Mouse (Mus musculus) left cerebral cortex, adult 11 months (tissue): ENCODE data around the gene Sae1.
"Not testable (repeated sequence)": the region's sequence is repeated elsewhere in the genome, so short reads cannot be mapped to it uniquely, and the experiment has no call there.

ENCODE experiments used
- DNase-seq: peaks from one replicate; pipeline ENCODE4 v3.0.0; 2022; ENCODE audit warnings: low spot score

Sae1 gene

DNA sequence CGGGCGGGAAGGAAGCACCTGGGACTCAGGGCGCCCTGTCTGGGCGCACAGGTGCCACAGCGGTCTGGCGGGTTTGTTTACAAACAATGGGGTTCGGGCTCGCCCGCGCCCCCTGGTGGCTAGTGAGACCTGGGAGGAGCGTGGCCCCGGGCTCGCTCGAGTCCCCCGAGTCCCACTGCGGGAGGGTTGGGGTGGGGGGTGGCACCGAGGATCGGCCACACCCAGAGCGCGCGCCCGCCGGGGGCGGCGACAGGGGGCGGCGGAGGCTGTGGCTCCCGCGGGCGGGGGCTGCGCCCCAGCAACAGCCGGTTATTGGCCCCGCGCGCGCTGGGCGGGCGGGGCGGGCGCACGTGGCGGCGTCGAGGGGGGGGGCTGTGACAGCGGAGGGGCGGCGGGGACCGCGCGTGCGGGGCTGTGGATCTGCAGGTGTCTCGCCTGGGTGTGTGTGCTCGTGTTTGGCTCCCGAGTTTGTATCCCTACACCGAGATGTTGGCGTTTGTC lies 77.5 kb downstream of the Sae1 start:
- DNase-seq = no peak

DNA sequence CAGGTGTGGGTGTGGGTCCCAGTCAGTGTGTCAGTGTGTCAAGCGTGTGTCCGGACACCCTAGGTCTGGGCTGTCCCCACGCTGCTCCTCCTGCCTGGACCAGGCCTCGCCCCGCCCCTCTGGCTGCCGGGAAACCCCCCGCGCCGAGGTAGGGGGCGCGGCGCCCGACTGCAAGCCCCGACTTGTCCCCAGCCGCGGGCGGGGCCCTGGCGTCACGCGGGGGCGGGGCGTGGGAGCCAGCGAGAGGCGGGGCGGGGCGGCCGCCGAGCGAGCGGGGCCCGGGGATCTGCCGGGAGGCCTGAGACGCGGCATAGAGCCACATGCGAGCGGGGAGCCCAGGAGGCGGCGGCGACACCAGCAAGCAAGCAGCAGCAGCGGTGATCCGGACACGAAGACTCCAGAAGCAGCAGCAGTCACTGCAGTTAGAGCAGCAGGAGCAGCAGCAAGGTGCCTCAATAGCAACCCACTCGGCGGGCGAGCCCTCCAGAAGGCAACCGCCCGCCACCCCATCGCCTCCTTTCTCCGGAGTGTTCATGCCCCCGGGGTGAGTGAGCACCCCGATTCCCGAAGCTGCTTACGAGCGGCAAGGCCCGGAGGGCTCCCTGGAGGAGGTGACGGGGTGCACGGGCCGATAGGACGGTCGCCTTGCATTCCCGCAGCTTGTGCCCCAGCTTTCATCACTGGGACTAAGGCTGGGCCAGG lies 78.1 kb downstream of the Sae1 start:
- DNase-seq = no peak

DNA sequence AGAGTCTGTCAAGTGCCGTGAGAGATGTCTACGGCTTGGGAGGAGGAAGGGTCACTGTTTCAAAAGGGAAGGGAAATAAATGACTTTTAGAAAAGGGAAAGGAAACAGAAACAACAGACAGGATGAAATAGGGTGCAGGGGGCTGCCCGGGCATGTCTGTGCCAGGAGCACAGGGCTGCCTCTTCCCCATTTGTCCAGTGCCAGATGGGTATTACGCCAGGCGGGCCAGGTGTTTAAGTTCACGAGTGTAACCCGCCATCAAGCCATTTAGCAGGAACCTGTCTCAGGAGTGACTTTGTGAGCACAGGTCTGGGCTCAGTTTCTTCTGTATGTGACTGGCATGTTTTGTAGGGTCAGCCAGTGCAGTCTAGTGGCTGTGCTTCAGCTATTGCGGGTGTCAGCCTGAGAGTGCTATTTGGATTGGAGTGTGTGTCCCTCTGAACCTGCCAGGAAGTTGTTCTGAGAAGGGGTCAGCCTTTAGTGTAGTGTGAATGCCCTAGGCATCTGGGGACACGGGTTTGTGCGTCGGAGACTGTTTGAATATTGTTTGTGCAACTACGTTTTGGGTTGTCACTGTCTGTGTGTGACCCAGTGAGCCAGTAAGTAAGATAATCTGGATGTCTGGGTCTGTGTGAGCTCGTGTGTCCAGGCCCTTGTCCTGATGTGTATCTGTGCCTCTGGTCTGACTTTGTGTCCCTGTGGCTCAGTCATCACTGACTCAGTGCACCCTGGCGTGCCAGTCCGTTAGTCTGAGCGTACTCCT lies 78.9 kb downstream of the Sae1 start:
- no peak for DNase-seq

DNA sequence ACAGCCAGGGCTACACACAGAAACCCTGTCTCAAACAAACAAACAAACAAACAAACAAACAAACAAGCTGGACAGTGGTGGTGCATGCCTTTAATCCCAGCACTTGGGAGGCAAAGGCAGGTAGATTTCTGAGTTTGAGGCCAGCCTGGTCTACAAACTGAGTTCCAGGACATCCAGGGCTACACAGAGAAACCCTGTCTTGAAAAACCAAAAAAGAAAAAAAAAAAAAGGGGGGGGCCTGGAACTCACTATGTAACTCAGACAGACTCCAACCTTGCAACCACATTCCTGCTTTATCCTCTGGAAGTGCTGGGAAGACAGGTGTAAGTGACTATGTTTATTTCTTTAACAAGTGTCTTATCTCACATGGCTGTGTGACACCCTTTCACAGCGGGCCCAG lies 79.5 kb downstream of the Sae1 start, which contains the start of gene Bbc3:
Bbc3 (plus strand) TSS at position 301 of the 400 bp plus-strand sequence.
- DNase-seq = not testable (repeated sequence)

DNA sequence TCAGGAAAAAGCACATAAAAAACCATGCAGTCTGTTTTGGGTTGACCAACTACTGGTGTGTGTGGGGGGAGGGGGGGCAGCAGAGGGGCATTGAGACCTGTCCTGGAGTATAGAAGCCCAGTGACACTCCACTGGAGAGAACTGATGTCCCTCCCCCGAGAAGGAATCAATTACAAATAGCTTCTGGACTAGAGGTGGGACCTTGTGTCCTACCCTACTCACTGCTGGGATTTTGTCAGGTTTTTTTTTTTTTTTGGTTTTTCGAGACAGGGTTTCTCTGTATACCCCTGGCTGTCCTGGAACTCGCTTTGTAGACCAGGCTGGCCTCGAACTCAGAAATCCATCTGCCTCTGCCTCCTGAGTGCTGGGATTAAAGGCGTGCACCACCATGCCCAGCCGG lies 80.5 kb downstream of the Sae1 start:
- not testable (repeated sequence) for DNase-seq

DNA sequence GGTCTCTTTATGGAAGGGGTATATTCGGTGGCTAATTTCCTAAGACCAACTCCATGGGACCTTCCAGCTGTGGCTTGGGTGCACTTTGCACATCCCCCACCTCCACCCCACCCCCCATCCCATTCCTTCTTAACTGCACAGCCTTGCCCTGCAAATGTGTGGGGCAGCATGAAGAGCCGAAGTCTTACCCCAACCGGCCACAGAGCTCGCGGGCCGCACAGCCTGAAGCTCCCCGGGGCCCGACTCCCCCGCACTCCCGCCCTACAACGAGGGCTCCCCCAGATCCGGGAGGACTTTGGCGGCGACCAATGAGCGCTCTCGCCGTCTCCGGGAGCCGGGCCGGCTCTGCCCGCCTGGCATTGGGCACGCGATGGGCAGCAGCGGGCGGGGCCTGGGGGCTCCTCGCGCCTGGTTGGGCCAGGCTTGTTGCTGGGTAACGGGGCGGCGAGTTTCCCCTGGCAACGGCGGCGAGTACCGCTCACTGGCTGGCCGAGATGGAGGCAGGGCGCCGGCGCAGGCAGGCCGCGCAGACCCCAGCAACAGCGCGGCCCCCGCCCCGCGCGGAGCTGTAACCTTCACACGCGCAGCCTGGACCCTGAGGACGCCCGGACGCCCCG lies 88.1 kb downstream of the Sae1 start:
- peak; percentile 90 for DNase-seq

DNA sequence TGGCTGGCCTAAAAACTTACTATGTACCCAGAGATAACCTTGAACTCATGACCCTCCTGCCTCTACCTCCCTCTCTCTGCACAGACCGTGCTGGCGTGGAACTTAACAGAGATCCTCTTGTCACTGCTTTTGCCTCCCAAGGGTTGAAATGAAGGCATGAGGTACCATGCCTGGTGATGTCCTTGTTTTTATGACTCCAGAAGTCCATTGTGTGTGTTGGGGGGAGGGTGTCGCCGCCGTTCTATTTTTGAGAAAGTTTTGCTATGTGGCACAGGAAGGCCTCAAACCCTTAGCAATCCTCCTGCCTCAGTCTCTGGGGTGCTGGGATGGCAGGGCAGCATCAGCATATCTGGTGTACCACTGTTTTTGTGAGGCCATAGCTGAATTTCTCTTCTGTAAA lies 88.7 kb downstream of the Sae1 start:
- DNase-seq = no peak

DNA sequence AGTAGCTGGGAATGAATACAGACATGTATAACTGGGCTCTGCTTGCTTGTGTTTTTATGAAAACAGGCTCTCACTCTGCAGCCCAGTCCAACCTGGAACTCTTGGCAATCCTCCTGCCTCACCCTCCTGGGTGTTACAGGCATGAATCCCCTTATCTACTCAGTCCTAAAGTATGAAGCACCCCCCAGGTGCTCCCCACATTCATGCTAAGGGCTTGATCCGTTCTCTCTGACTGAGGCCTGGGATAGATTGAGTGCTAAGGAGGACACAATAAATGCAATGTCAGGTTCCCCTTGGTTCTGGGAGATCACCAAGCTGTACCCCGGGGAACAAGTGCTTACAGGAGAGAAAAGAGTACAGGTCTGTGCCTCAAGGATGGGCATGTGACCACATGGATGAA lies 90.0 kb downstream of the Sae1 start:
- DNase-seq = no peak

DNA sequence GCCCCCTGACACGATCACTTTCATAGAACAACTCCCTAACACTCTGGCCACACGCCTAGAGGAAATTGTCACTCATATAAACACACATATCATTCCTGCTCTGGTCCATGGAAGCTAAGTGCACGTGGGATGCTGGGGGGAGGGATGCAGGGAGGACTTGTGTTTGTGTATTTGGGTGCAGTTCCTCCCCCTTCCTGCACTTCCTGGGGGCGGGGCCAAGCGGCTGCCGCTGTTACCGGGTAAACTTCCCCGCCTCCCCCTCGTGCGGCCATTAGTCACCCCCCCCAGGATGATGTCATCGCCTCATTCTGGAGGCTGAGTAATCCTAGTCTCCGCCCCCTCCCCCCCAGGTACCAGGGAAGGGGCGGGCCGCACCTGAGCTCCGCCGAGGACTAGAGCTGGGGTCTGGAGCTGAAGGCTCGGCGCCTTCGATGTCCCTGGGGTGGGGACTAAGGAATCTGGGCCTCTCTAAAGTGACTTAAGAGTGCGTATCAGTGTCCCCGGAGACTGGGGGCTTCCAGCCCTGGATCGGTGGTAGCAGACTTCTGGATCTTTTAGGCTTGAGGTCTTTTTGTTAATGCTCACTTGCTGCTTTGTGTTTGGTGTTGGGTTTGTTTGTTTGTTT lies 90.7 kb downstream of the Sae1 start:
- no peak for DNase-seq

DNA sequence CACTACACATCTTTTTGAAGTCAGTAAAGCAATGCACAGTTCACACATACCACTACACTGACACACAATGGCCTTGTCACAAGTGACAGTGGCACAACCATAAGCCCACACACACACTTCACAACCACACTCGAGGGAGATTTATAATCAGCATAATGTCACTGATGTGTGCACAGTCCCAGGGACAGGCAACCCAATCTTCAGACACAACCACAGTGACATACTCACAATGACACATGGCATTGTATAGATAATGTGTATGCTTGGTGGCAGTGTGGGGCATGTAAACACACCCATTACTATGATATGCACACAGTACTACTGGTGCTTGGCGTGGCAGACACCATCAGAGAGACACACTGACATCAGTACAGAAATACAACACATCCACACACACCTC lies 91.5 kb downstream of the Sae1 start:
- DNase-seq = no peak

DNA sequence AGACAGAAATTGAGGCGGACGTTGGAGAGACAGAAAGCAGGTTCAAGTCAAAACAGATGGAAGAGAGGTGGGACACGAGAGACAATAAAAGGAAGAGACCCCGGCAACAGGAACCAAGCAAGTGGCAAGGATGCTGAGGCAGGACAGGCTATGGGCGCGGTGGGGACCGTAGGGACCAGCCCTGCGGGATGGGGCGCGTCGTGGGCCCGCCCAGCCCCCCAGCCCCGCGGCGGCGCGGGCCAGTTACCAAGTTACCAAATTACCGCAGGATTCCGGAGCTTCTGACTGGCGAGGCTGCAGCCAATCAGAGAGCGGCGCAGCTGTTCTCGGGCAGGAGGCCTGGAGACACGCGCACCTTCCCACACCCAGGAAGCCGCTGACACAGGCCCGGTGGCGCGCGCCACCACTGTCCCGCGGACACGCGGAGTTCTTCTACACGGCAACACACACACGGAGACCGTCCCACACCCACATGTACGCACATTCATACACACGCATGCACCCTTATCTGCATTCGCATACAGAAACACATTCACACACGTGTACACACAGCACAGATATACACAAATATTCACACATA lies 92.2 kb downstream of the Sae1 start:
- DNase-seq = no peak

DNA sequence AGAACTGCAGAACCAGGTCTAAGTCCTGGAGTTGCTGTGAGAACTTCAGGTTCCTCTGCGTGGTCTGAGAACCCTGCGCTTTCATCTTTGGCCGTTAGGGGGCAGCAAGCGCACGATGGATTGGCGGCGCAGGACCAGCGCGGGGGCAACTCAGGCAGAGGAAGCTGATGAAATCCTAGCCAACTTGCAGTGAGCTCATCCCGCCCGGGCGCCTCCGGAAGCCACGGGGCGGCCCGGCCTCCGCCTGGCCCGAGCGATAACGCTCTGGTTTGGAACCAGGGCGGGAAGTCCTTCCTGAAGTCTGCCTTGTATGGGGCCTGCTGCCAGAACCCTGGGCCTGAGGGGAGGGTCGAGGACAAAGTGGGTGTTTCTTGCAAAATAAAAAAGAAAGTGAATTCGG lies 92.8 kb downstream of the Sae1 start:
- peak; percentile 84 for DNase-seq

DNA sequence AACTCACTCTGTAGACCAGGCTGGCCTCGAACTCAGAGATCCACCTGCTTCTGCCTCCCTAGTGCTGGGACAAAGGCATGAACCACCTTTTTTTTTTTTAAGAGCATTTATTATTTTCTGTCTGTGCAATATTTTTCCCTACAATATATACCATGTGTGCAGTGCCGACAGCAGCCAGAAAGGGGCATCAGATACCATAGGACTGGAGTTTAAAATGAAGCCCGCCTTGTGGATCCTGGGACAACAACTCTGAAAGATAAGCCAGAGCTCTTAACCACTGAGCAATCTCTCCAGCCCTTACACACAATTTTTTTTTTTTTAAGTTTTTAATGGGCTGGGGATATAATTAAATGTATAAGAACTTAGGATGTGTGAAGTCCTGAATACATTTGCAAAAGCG lies 93.3 kb downstream of the Sae1 start:
- no peak for DNase-seq

DNA sequence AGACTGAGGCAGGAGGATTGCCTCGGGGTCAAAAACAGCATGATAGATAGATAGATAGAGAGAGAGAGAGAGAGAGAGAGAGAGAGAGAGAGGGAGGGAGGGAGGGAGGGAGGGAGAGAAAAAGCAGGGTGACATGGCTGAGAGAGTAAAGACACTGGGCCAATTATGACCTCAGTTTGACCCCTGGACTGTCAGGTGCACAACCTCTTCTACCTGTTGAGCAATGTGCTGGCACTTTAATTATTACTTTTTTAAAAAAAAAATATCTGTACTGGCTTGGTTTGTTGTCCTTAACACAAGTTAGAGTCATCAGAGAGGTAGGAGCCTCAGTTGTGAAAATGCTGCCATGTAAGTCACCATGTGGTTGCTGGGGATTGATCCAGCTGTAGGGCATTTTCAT lies 99.8 kb downstream of the Sae1 start:
- DNase-seq = no peak

DNA sequence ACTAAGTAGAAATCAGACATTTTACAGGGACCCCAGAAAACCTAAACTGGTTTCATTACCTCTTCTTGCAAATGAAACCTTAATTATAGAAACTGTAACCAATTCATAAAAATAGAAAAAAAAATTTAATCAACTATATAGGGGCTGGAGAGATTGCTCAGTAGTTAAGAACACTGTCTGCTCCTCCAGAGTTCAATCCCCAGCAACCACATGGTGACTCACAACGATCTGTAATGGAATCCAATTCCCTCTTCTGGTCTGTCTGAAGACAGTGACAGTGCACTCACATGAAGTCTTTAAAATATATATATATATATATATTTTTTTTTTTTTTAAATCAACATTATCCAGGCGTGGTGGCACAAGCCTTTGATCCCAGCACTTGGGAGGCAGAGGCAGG lies 100.6 kb downstream of the Sae1 start:
- DNase-seq = no peak

DNA sequence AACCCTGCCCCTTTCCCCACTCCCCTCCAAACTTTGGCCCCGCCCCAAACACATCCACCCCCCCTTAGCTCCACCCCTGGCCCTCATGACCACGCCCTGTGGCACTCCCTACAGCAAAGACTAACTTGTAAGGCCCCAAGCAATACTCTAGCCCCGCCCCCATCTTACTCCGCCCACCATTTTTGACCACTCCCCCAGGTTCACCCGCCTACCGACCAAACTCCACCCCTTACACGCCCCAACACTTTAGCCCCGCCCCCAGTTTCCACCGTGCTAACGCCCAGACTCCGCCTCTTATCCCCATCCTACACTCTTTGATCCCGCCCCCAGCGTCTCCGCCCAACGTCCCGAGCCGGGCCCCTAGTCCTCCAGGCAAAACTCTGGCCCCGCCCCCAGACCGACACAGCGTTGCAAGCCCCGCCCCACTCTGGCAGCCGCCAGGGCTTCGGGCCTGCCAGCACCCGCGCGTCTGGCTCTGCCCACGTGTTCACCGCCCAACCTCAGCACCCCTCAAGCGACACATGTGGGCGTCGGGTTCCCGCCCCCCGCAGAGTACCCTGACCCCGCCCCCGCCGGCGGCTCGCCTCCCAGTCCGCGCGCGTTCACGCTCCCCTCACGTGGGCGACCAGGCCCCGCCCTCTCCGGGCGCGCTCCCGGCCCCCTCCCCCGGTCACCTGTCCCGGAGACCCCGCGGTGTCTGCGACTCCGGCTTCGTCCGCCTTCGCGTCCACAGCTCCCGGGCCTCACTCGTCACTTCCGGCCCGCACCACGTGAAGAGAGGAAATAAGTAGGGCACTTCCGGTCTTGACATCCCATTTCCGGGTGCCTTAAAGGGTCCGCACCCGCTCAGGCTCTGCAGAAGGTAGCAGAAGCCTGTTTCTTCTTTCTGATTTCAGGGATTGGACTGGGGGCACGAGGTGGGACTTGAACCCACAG lies 101.3 kb downstream of the Sae1 start, which contains the start of gene Ccdc9:
Ccdc9 (minus strand) TSS at position 770 of the 936 bp plus-strand sequence.
- peak; percentile 99 for DNase-seq

DNA sequence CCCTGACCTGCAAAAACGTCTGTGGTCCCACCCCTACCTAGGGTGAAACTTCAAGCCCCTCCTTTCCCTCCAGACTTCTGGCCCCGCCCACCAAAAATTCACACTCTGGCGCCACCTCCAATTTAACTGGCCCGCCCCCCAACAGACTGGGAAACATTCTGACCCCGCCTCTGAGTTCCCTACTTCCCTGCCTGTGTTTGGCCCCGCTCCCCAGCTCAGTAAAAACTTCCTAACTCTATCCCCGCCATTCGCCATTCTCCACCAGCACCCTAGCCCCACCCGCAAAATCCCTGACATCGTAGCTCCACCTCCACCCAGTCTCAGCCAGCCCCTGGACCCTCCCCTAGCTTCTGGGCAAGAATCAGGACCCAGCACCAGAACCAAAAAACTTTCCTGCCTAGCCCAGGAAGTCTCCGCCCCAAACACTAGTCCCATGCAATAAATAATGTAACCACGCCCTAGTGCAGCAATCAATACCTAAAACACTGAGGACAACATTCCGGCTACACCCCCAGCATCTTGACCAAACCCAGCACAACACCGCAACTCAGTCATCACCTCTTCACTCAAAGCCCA lies 102.1 kb downstream of the Sae1 start:
- no peak for DNase-seq

DNA sequence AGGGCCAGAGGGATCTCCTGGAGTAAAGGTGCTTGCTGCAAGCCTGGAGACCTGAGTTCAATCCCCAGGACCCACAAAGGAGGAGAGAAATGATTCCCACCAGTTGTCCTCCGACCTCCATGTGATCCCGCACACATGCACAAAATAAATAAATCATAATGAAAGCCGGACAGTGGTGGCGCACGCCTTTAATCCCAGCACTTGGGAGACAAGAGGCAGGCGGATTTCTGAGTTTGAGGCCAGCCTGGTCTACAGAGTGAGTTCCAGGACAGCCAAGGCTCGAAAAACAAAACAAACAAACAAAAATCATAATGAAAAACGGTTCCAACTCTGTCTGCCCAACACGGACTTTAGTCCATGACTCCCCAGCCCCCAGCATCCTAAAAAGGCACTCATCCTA lies 102.7 kb downstream of the Sae1 start:
- DNase-seq = no peak

DNA sequence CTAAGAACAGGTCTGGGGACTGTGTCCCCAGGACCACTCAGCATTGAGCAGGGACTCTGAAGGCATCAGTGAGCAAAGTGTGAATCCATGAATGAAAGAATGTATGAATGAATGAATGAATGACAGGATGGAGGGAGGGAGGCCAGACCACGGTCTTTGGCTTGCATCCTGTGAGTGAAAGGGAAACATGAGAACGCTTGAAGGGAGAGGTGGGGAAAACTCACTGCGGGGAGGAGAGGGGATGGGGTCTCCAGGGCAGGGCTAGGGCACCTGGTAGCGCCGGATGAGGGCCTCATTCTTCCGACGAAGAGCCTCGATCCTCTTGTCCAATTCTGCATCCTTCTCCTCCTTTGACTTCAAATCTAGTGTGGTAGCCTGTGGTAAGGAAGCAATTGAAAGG lies 103.6 kb downstream of the Sae1 start:
- DNase-seq = no peak

DNA sequence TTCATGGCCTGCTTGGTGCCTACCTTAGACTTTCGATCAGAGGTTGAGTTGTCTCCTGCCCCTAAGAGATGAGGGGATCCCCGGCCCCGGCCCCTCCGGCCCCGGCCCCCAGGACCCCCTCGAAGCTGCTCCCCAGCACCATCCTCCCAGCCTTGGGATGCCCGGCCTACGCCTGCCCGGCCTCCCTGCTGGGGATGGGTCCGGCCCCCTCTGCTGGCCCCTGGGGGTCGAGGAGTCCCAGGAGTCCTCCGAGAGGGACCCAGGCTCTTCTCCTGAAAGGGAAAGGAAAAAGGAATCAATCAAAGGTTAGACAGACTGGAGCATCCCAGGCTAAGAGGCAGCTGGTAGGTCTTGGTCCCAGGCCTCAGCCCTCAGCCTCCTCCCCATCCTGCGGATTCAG lies 105.3 kb downstream of the Sae1 start:
- no peak for DNase-seq

DNA sequence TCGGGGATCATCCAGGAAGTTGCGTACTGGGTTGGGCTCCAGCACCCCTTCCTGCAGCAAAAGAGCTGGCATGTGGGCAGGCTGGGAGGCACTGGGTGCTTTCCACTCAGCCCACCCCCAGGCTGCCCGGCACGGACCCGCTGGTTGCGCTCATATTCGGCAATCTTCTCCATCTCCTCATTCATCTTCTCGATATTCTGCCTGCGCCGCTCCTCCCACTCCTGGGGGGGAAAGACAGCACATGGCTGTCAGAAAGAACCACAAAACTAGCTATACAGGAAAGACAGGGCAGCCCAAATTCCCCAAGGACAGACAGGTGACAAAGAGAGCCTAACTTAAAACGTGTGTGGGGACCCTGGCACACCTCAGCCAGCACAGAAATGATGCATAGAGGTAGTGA lies 106.9 kb downstream of the Sae1 start:
- no peak for DNase-seq
